Mouse (Mus musculus): ENCODE measurements around the gene Spag4.
A peak's percentile ranks its signal among the peaks of the same experiment; 100 is the strongest.
"Not testable (repeated sequence)": the region's sequence is repeated elsewhere in the genome, so short reads cannot be mapped to it uniquely, and the experiment has no call there.

Spag4 gene

GRCm38 (mm10) chr2:156110627-156111357 is 45.8 kb downstream of the Spag4 start:
- peak; percentile 62 for DNase-seq (ENCODE audit: low read depth)

GRCm38 (mm10) chr2:156111358-156112079 is 46.5 kb downstream of the Spag4 start, which contains the start of the genes Cpne1 and Rbm12:
Cpne1 (minus strand) TSS chr2:156111965.
Rbm12 (minus strand) TSS chr2:156111978.
- DNase-seq (ENCODE audit: low read depth): peak; percentile 97

- not testable (repeated sequence) for DNase-seq (ENCODE audit: low read depth)
Observed at GRCm38 (mm10) chr2:156112080-156112423, 47.1 kb downstream of the Spag4 start.

GRCm38 (mm10) chr2:156119566-156119965 is 54.6 kb downstream of the Spag4 start:
- DNase-seq (ENCODE audit: low read depth): no peak
